Mouse (Mus musculus) MEL (cell line): ENCODE data around the gene Tmem102. TPM values are rescaled to one million over a fixed set of nuclear protein-coding genes. Genes with fewer than 3 reads are reported as not detected.
A peak's percentile ranks its signal among the peaks of the same experiment; 100 is the strongest.

Experiments used
- DNase-seq: peaks from one replicate; pipeline ENCODE4 v3.0.0; 2011; ENCODE audit warnings: low read depth, low spot score
- H3K27ac ChIP-seq: 2 replicates; pipeline ENCODE4 v1.5.1; 2012; ENCODE audit warnings: low read depth, mild to moderate bottlenecking, control low read depth, low read length, moderate library complexity; ENCODE audit not compliant: control insufficient read depth
- H3K27me3 ChIP-seq, 2 experiments: fragments of 150-350 bp in 1 of 2; sonication (generic) in 1 of 2; 2 replicates each; pipeline ENCODE4 v1.6.1; 2012; ENCODE audit warnings: low read length in 2 of 2, mild to moderate bottlenecking in 2 of 2, improper control_type of control experiment in 1 of 2, moderate library complexity in 1 of 2; ENCODE audit not compliant: insufficient read depth in 2 of 2, control insufficient read depth in 1 of 2
- H3K36me3 ChIP-seq, 2 experiments: 2 replicates each; pipeline ENCODE4 v1.6.1; 2012 to 2014; ENCODE audit warnings: low read length in 2 of 2, improper control_type of control experiment in 1 of 2, inconsistent platforms in 1 of 2, mild to moderate bottlenecking in 1 of 2; ENCODE audit not compliant: insufficient read depth in 2 of 2, control insufficient read depth in 1 of 2
- H3K4me1 ChIP-seq, 2 experiments: fragments of 150-350 bp in 1 of 2; sonication (generic) in 1 of 2; 2 replicates each; pipeline ENCODE4 v1.6.1; 2012; ENCODE audit warnings: low read length in 2 of 2, improper control_type of control experiment in 1 of 2, mild to moderate bottlenecking in 1 of 2; ENCODE audit not compliant: insufficient read depth in 2 of 2, control insufficient read depth in 1 of 2
- H3K4me3 ChIP-seq, 2 experiments: fragments of 150-350 bp in 1 of 2; sonication (generic) in 1 of 2; 2 replicates each; pipeline ENCODE4 v1.5.1; 2012; ENCODE audit warnings: low read depth in 2 of 2, low read length in 2 of 2, mild to moderate bottlenecking in 2 of 2, moderate library complexity in 2 of 2, control low read depth in 1 of 2, improper control_type of control experiment in 1 of 2; ENCODE audit not compliant: control insufficient read depth in 1 of 2, insufficient read depth in 1 of 2
- H3K79me2 ChIP-seq: 2 replicates; pipeline ENCODE4 v1.6.1; 2012; ENCODE audit warnings: mild to moderate bottlenecking, low read length, moderate library complexity; ENCODE audit not compliant: control insufficient read depth, poor library complexity, insufficient read depth
- H3K9ac ChIP-seq: 2 replicates; pipeline ENCODE4 v1.6.1; 2012; ENCODE audit warnings: low read depth, mild to moderate bottlenecking, control low read depth, low read length, moderate library complexity; ENCODE audit not compliant: control insufficient read depth, poor library complexity, severe bottlenecking
- H3K9me3 ChIP-seq: fragments of 150-350 bp; sonication (generic); replicated peaks from 2 replicates; pipeline ENCODE4 v1.6.1; 2012; ENCODE audit warnings: mild to moderate bottlenecking, low read length, improper control_type of control experiment, moderate library complexity; ENCODE audit not compliant: insufficient read depth
- BHLHE40 ChIP-seq: IDR thresholded peaks from 2 replicates; pipeline ENCODE4 v1.6.1; 2012; ENCODE audit warnings: low read depth, mild to moderate bottlenecking, inconsistent platforms, low read length, improper control_type of control experiment, borderline replicate concordance
- CHD1 ChIP-seq: IDR thresholded peaks from 2 replicates; pipeline ENCODE4 v1.6.1; 2012; ENCODE audit warnings: low read depth, mild to moderate bottlenecking, inconsistent platforms, low read length, improper control_type of control experiment
- CHD2 ChIP-seq: IDR thresholded peaks from 2 replicates; pipeline ENCODE4 v1.6.1; 2011; ENCODE audit warnings: low read length, improper control_type of control experiment
- CTCF ChIP-seq, 3 experiments: IDR thresholded peaks in 2 of 3; conservative IDR thresholded peaks in 1 of 3; 2 replicates each; pipeline ENCODE4 v1.5.1; 2011 to 2012; ENCODE audit warnings: low read length in 3 of 3, low read depth in 2 of 3, mild to moderate bottlenecking in 2 of 3, improper control_type of control experiment in 1 of 3, inconsistent platforms in 1 of 3, mixed read lengths in 1 of 3, moderate library complexity in 1 of 3; ENCODE audit not compliant: control insufficient read depth in 1 of 3, insufficient read depth in 1 of 3, poor library complexity in 1 of 3, severe bottlenecking in 1 of 3
- E2F4 ChIP-seq: IDR thresholded peaks from 2 replicates; pipeline ENCODE4 v1.6.1; 2011; ENCODE audit warnings: low read depth, low read length, improper control_type of control experiment, borderline replicate concordance
- ELF1 ChIP-seq: IDR thresholded peaks from 2 replicates; pipeline ENCODE4 v1.6.1; 2014; ENCODE audit warnings: low read depth, mild to moderate bottlenecking, inconsistent platforms, low read length, improper control_type of control experiment, moderate library complexity
- EP300 ChIP-seq, 2 experiments: IDR thresholded peaks; 2 replicates each; pipeline ENCODE4 v1.6.1; 2011; ENCODE audit warnings: improper control_type of control experiment in 2 of 2, low read length in 2 of 2, low read depth in 1 of 2, mild to moderate bottlenecking in 1 of 2
- ETS1 ChIP-seq: IDR thresholded peaks from 2 replicates; pipeline ENCODE4 v1.6.1; 2012; ENCODE audit warnings: low read depth, mild to moderate bottlenecking, inconsistent platforms, low read length, improper control_type of control experiment, moderate library complexity
- GABPA ChIP-seq: IDR thresholded peaks from 2 replicates; pipeline ENCODE4 v1.6.1; 2012; ENCODE audit warnings: low read depth, mild to moderate bottlenecking, inconsistent platforms, low read length, improper control_type of control experiment, moderate library complexity
- GATA1 ChIP-seq: IDR thresholded peaks from 2 replicates; pipeline ENCODE4 v1.6.1; 2011; ENCODE audit warnings: low read depth, low read length, improper control_type of control experiment
- HCFC1 ChIP-seq: IDR thresholded peaks from 2 replicates; pipeline ENCODE4 v1.6.1; 2012; ENCODE audit warnings: low read depth, mild to moderate bottlenecking, inconsistent platforms, low read length, improper control_type of control experiment, moderate library complexity
- JUND ChIP-seq: IDR thresholded peaks from 2 replicates; pipeline ENCODE4 v1.6.1; 2011; ENCODE audit warnings: low read depth, mild to moderate bottlenecking, improper control_type of control experiment, low read length
- KAT2A ChIP-seq: conservative IDR thresholded peaks from 2 replicates; pipeline ENCODE4 v1.6.1; 2012; ENCODE audit warnings: low read depth, low read length, improper control_type of control experiment, inconsistent platforms
- MAFK ChIP-seq: IDR thresholded peaks from 2 replicates; pipeline ENCODE4 v1.6.1; 2011; ENCODE audit warnings: low read depth, mild to moderate bottlenecking, low read length, improper control_type of control experiment, borderline replicate concordance
- MAX ChIP-seq: IDR thresholded peaks from 2 replicates; pipeline ENCODE4 v1.6.1; 2011; ENCODE audit warnings: low read length, improper control_type of control experiment
- MAZ ChIP-seq: IDR thresholded peaks from 2 replicates; pipeline ENCODE4 v1.6.1; 2012; ENCODE audit warnings: low read depth, mild to moderate bottlenecking, inconsistent platforms, low read length, improper control_type of control experiment
- MEF2A ChIP-seq: IDR thresholded peaks from 2 replicates; pipeline ENCODE4 v1.6.1; 2014; ENCODE audit warnings: low read depth, mild to moderate bottlenecking, inconsistent platforms, low read length, improper control_type of control experiment; ENCODE audit not compliant: poor library complexity, insufficient replicate concordance, severe bottlenecking; ENCODE audit errors: extremely low read depth
- MYB ChIP-seq: IDR thresholded peaks from 2 replicates; pipeline ENCODE4 v1.6.1; 2011; ENCODE audit warnings: mild to moderate bottlenecking, low read depth, low read length, improper control_type of control experiment
- MYC ChIP-seq: IDR thresholded peaks from 2 replicates; pipeline ENCODE4 v1.6.1; 2011; ENCODE audit warnings: low read depth, mild to moderate bottlenecking, low read length, improper control_type of control experiment, moderate library complexity
- NELFE ChIP-seq: IDR thresholded peaks from 2 replicates; pipeline ENCODE4 v1.6.1; 2011; ENCODE audit warnings: low read depth, low read length, improper control_type of control experiment
- NRF1 ChIP-seq: IDR thresholded peaks from 2 replicates; pipeline ENCODE4 v1.6.1; 2014; ENCODE audit warnings: low read depth, mild to moderate bottlenecking, inconsistent platforms, low read length, improper control_type of control experiment, moderate library complexity; ENCODE audit not compliant: poor library complexity, insufficient read depth, severe bottlenecking
- POLR2A ChIP-seq, 2 experiments: IDR thresholded peaks; 2 replicates each; pipeline ENCODE4 v1.6.1; 2011 to 2012; ENCODE audit warnings: low read length in 2 of 2, mild to moderate bottlenecking in 2 of 2, control low read depth in 1 of 2, improper control_type of control experiment in 1 of 2, low read depth in 1 of 2, moderate library complexity in 1 of 2; ENCODE audit not compliant: control insufficient read depth in 1 of 2, insufficient read depth in 1 of 2, poor library complexity in 1 of 2
- POLR2AphosphoS2 ChIP-seq: IDR thresholded peaks from 2 replicates; pipeline ENCODE4 v1.6.1; 2011; ENCODE audit warnings: low read length, improper control_type of control experiment
- POLR2AphosphoS5 ChIP-seq: IDR thresholded peaks from 2 replicates; pipeline ENCODE4 v1.6.1; 2012; ENCODE audit warnings: low read depth, borderline replicate concordance, mild to moderate bottlenecking, inconsistent platforms, low read length, moderate library complexity, mixed read lengths
- RAD21 ChIP-seq: IDR thresholded peaks from 2 replicates; pipeline ENCODE4 v1.6.1; 2011; ENCODE audit warnings: mild to moderate bottlenecking, low read depth, low read length, improper control_type of control experiment
- RCOR1 ChIP-seq: IDR thresholded peaks from 2 replicates; pipeline ENCODE4 v1.6.1; 2012; ENCODE audit warnings: low read depth, mild to moderate bottlenecking, inconsistent platforms, low read length, improper control_type of control experiment
- SIN3A ChIP-seq: IDR thresholded peaks from 2 replicates; pipeline ENCODE4 v1.6.1; 2012; ENCODE audit warnings: low read length, improper control_type of control experiment, inconsistent platforms
- SMC3 ChIP-seq: IDR thresholded peaks from 2 replicates; pipeline ENCODE4 v1.6.1; 2011; ENCODE audit warnings: low read depth, low read length, improper control_type of control experiment
- TAL1 ChIP-seq: IDR thresholded peaks from 2 replicates; pipeline ENCODE4 v1.6.1; 2012; ENCODE audit warnings: mild to moderate bottlenecking, inconsistent platforms, low read length, moderate library complexity, mixed read lengths
- TBP ChIP-seq: IDR thresholded peaks from 2 replicates; pipeline ENCODE4 v1.8.0; 2011; ENCODE audit warnings: low read depth, low read length, improper control_type of control experiment
- TCF12 ChIP-seq: IDR thresholded peaks from 2 replicates; pipeline ENCODE4 v1.6.1; 2014; ENCODE audit warnings: low read depth, mild to moderate bottlenecking, inconsistent platforms, low read length, improper control_type of control experiment, moderate library complexity
- UBTF ChIP-seq: IDR thresholded peaks from 2 replicates; pipeline ENCODE4 v1.6.1; 2012; ENCODE audit warnings: low read depth, mild to moderate bottlenecking, inconsistent platforms, low read length, improper control_type of control experiment, moderate library complexity, borderline replicate concordance; ENCODE audit not compliant: insufficient read depth
- USF1 ChIP-seq: IDR thresholded peaks from 2 replicates; pipeline ENCODE4 v1.6.1; 2014; ENCODE audit warnings: low read depth, mild to moderate bottlenecking, inconsistent platforms, low read length, improper control_type of control experiment, moderate library complexity
- USF2 ChIP-seq, 2 experiments: IDR thresholded peaks; 2 replicates each; pipeline ENCODE4 v1.6.1; 2011 to 2012; ENCODE audit warnings: improper control_type of control experiment in 2 of 2, low read length in 2 of 2, borderline replicate concordance in 1 of 2, inconsistent platforms in 1 of 2, low read depth in 1 of 2, mild to moderate bottlenecking in 1 of 2; ENCODE audit not compliant: insufficient read depth in 1 of 2
- ZC3H11A ChIP-seq: IDR thresholded peaks from 2 replicates; pipeline ENCODE4 v1.6.1; 2012; ENCODE audit warnings: low read depth, mild to moderate bottlenecking, inconsistent platforms, low read length, improper control_type of control experiment
- ZKSCAN1 ChIP-seq: IDR thresholded peaks from 2 replicates; pipeline ENCODE4 v1.6.1; 2012; ENCODE audit warnings: low read depth, mild to moderate bottlenecking, inconsistent platforms, low read length, improper control_type of control experiment, moderate library complexity
- ZMIZ1 ChIP-seq: IDR thresholded peaks from 2 replicates; pipeline ENCODE4 v1.6.1; 2012; ENCODE audit warnings: low read depth, mild to moderate bottlenecking, inconsistent platforms, low read length, improper control_type of control experiment, moderate library complexity
- ZNF384 ChIP-seq: IDR thresholded peaks from 2 replicates; pipeline ENCODE4 v1.6.1; 2012; ENCODE audit warnings: low read depth, mild to moderate bottlenecking, inconsistent platforms, low read length, improper control_type of control experiment
- polyA plus RNA-seq, 2 experiments: library from polyadenylated mRNA; stranded (reverse) in 1 of 2; unstranded in 1 of 2; fragments of >175 nt in 1 of 2; fragments of >200 nt in 1 of 2; gene quantifications; 2 replicates each; pipeline versions ENCODE4 v1.2.1 to v1.2.4; 2012; ENCODE audit warnings: low replicate concordance in 2 of 2, low read depth in 1 of 2; ENCODE audit not compliant: insufficient read length in 2 of 2, insufficient read depth in 1 of 2, missing spikeins in 1 of 2
- total RNA-seq: library from RNA; depleted of rRNA; stranded (reverse); fragments of 300-350 nt; gene quantifications from 2 replicates; pipeline ENCODE4 v1.2.3, GENCODE M21; 2012

Tmem102 gene
- total and polyA plus RNA-seq, 3 experiments: 0.31 to 2.4 TPM; not detected in 1

GRCm38 (mm10) chr11:69853994-69854393, 48.6 kb upstream of the Tmem102 start:
- Histone ChIP-seq H3K4me3 (peak overlapping the region; percentile 21 to 42), H3K9ac (peak overlapping the region; percentile 38), H3K4me1 (peaks cover 7 to 21% of the 10 kb centered on the region in 2 experiments; a peak in 3 of 4 replicates), H3K27ac (peak overlapping the region; percentile 75), H3K79me2 (no peaks in the 10 kb centered on the region), H3K36me3 (peaks cover 0 to 12% of the 10 kb centered on the region in 2 experiments; a peak in 2 of 4 replicates), H3K9me3 (no peaks in the 10 kb centered on the region), H3K27me3 (no peaks in the 10 kb centered on the region)
- peak; percentile 98 for DNase-seq
- TF ChIP-seq JUND (no peak), TAL1 (peak; percentile 98), NELFE (peak; percentile 83), USF2 (IDR thresholded peaks at IDR 0.05; ENCODE audit: borderline replicate concordance in 1 of 2, insufficient read depth in 1 of 2, low read depth in 1 of 2, low read length in 2 of 2) (peak; percentile 98 to 99), USF1 (peak; percentile 100), ZNF384 (no peak), RCOR1 (peak; percentile 48), ELF1 (no peak), POLR2AphosphoS5 (no peak), MEF2A (no peak), ZC3H11A (no peak), RAD21 (no peak), E2F4 (no peak), ZKSCAN1 (no peak), MYB (no peak), POLR2A (IDR thresholded peaks at IDR 0.05; ENCODE audit: control insufficient read depth in 1 of 2, insufficient read depth in 1 of 2, low read depth in 1 of 2, low read length in 2 of 2, poor library complexity in 1 of 2) (peak; percentile 41 to 86; a peak in 2 of 4 replicates), MYC (0 out of 2 replicates have a peak, but pooled peaks have one; percentile 85), EP300 (IDR thresholded peaks at IDR 0.05; ENCODE audit: low read depth in 1 of 2, low read length in 2 of 2) (peak; percentile 82 to 95), KAT2A (no peak), MAFK (no peak), CTCF (IDR thresholded peaks at IDR 0.05 in 2 of 3, conservative IDR thresholded peaks at IDR 0.05 in 1 of 3; ENCODE audit: control insufficient read depth in 1 of 3, insufficient read depth in 1 of 3, low read depth in 2 of 3, low read length in 3 of 3, poor library complexity in 1 of 3, severe bottlenecking in 1 of 3) (no peak), TBP (peak; percentile 79; the same call in 1 of the 2 replicates), HCFC1 (peak; percentile 73), CHD1 (no peak), POLR2AphosphoS2 (peak; percentile 96), MAX (peak; percentile 100), GATA1 (peak; percentile 98), CHD2 (no peak), GABPA (no peak), TCF12 (peak; percentile 99), ZMIZ1 (peak; percentile 75), NRF1 (no peak), ETS1 (peak; percentile 87), SMC3 (no peak), MAZ (no peak), SIN3A (peak; percentile 78), BHLHE40 (peak; percentile 94), UBTF (no peak)
